Mouse (Mus musculus): ENCODE data around the gene Farp1. TPM values are rescaled to one million over a fixed set of nuclear protein-coding genes. Genes with fewer than 3 reads are reported as not detected.

Gene Farp1
- polyA plus RNA-seq, 2 experiments, result 43.3 to 78.5 TPM

DNA sequence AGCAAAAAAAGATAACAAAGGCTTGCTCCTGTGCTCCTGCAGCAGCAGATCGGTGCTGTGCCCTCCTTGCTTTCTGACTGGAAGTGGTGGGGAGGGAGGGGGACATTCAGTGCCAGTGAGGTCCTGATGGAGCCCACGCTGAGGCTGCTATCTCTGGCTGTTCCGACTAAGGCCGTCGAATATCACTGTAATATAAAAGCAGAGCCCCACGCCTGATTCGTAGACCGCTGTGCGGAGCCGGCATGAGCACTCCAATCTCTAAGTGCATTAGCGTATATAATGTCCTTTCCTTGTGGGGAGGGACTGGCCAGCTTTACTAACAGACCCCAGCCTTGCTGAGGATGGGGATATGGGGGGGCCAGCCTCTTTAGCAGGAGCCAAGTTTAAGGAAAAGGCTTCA, 224.3 kb downstream of the Farp1 start:
- DNase-seq (ENCODE audit: low spot score) (no peak), ATAC-seq (ENCODE audit: low FRiP score, low read depth) (no peak)
- TF ChIP-seq POLR2A (IDR thresholded peaks at IDR 0.05; ENCODE audit: borderline replicate concordance, extremely low read depth, insufficient read depth, insufficient read length), result no peak
- peaks cover 89% of the 10 kb centered on the region for H3K36me3 ChIP-seq (ENCODE audit: control insufficient read depth, insufficient read depth, low read length)
- no peak overlapping the region for H3K9ac ChIP-seq (ENCODE audit: low read depth, low read length, severe bottlenecking)
- H3K27me3 ChIP-seq (ENCODE audit: control insufficient read depth, insufficient read depth, low read length), result no peaks in the 10 kb centered on the region
- H3K9me3 ChIP-seq (ENCODE audit: control insufficient read depth, low read length), result no peaks in the 10 kb centered on the region
- no peak overlapping the region for H3K4me3 ChIP-seq (replicated peaks; ENCODE audit: low read length)
- H3K4me1 ChIP-seq (ENCODE audit: control insufficient read depth, insufficient read depth, low read length), result no peaks in the 10 kb centered on the region
- WGBS, result 83% methylated on average over 11 of the region's 11 CpGs
- H3K27ac ChIP-seq (replicated peaks; ENCODE audit: low read depth, low read length), result no peak overlapping the region
- no peak overlapping the region for H3K4me2 ChIP-seq (replicated peaks; ENCODE audit: low read depth, low read length, severe bottlenecking)

- DNase-seq (ENCODE audit: low spot score) (peak; percentile 74), ATAC-seq (ENCODE audit: low FRiP score, low read depth) (peak; percentile 51; the same call in 1 of the 2 replicates)
- H3K27me3 ChIP-seq (ENCODE audit: control insufficient read depth, insufficient read depth, low read length), result no peaks in the 10 kb centered on the region
- H3K9me3 ChIP-seq (ENCODE audit: control insufficient read depth, low read length), result no peaks in the 10 kb centered on the region
- H3K36me3 ChIP-seq (ENCODE audit: control insufficient read depth, insufficient read depth, low read length), result peaks cover 88% of the 10 kb centered on the region
- H3K4me3 ChIP-seq (replicated peaks; ENCODE audit: low read length), result no peak overlapping the region
- H3K9ac ChIP-seq (ENCODE audit: low read depth, low read length, severe bottlenecking), result no peak overlapping the region
- no peaks in the 10 kb centered on the region for H3K4me1 ChIP-seq (ENCODE audit: control insufficient read depth, insufficient read depth, low read length)
- H3K4me2 ChIP-seq (replicated peaks; ENCODE audit: low read depth, low read length, severe bottlenecking), result no peak overlapping the region
- WGBS, result 62% methylated on average over 7 of the region's 7 CpGs
- no peak for TF ChIP-seq POLR2A (IDR thresholded peaks at IDR 0.05; ENCODE audit: borderline replicate concordance, extremely low read depth, insufficient read depth, insufficient read length)
- no peak overlapping the region for H3K27ac ChIP-seq (replicated peaks; ENCODE audit: low read depth, low read length)
These were observed 224.8 kb downstream of the Farp1 start for GRCm38 (mm10) chr14:121259789-121260188.

GRCm38 (mm10) chr14:121261229-121261879, 226.4 kb downstream of the Farp1 start:
- Histone ChIP-seq H3K4me1 (ENCODE audit: control insufficient read depth, insufficient read depth, low read length) (no peaks in the 10 kb centered on the region), H3K9me3 (ENCODE audit: control insufficient read depth, low read length) (no peaks in the 10 kb centered on the region), H3K27ac (replicated peaks; ENCODE audit: low read depth, low read length) (no peak overlapping the region), H3K9ac (ENCODE audit: low read depth, low read length, severe bottlenecking) (no peak overlapping the region), H3K27me3 (ENCODE audit: control insufficient read depth, insufficient read depth, low read length) (no peaks in the 10 kb centered on the region), H3K36me3 (ENCODE audit: control insufficient read depth, insufficient read depth, low read length) (peaks cover 88% of the 10 kb centered on the region), H3K4me2 (replicated peaks; ENCODE audit: low read depth, low read length, severe bottlenecking) (no peak overlapping the region), H3K4me3 (replicated peaks; ENCODE audit: low read length) (no peak overlapping the region)
- ATAC-seq (ENCODE audit: low FRiP score, low read depth) (no peak), DNase-seq (ENCODE audit: low spot score) (no peak)
- 81% methylated on average over 5 of the region's 5 CpGs for WGBS
- TF ChIP-seq POLR2A (IDR thresholded peaks at IDR 0.05; ENCODE audit: borderline replicate concordance, extremely low read depth, insufficient read depth, insufficient read length), result no peak

DNA sequence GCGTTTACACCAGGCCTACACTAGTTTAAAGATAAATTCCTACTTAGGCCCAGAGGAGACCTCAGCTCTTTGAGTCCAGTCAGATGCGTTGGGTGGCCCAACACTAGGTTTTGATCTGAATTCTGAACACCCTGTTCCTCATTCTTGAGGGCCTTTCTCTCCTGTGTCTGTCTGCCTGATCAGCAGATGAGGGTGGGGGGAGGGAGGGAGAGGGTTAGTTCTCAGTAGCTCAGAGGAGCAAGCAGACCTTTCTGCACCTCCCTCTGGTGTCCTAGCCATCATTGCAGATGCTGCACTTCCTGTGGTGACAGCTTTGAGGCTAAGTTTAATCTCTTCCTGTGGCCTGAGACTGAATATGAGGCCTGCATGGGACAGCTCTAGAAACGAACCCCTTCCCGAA, 227.6 kb downstream of the Farp1 start:
- Histone ChIP-seq H3K27me3 (ENCODE audit: control insufficient read depth, insufficient read depth, low read length) (no peaks in the 10 kb centered on the region), H3K4me2 (replicated peaks; ENCODE audit: low read depth, low read length, severe bottlenecking) (no peak overlapping the region), H3K36me3 (ENCODE audit: control insufficient read depth, insufficient read depth, low read length) (peaks cover 88% of the 10 kb centered on the region), H3K9me3 (ENCODE audit: control insufficient read depth, low read length) (no peaks in the 10 kb centered on the region), H3K9ac (ENCODE audit: low read depth, low read length, severe bottlenecking) (no peak overlapping the region), H3K4me1 (ENCODE audit: control insufficient read depth, insufficient read depth, low read length) (no peaks in the 10 kb centered on the region), H3K4me3 (replicated peaks; ENCODE audit: low read length) (no peak overlapping the region), H3K27ac (replicated peaks; ENCODE audit: low read depth, low read length) (no peak overlapping the region)
- ATAC-seq (ENCODE audit: low FRiP score, low read depth) (no peak), DNase-seq (ENCODE audit: low spot score) (no peak)
- no peak for TF ChIP-seq POLR2A (IDR thresholded peaks at IDR 0.05; ENCODE audit: borderline replicate concordance, extremely low read depth, insufficient read depth, insufficient read length)
- 71% methylated on average over 4 of the region's 4 CpGs for WGBS

DNA sequence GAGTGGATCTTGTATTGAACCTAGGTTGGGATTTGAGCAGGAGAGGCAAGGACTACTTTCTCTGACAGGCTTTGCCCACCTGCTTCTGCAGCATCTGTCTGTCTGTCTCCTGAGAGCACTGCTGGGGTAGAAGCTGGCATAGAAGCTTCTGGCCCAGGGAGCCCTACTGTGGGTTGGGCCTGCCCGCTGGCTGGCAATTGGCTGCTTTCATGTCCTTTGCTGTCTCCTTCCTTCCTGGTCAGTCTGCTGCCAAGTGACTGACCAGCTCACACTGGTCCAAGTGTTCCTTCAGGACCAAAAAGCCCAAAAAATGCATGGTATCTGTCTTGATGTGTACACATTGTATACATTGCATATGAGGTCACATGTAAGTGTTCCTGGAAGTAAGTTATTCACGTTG, 228.9 kb downstream of the Farp1 start:
- Histone ChIP-seq H3K4me3 (replicated peaks; ENCODE audit: low read length) (no peak overlapping the region), H3K36me3 (ENCODE audit: control insufficient read depth, insufficient read depth, low read length) (peaks cover 85% of the 10 kb centered on the region), H3K4me1 (ENCODE audit: control insufficient read depth, insufficient read depth, low read length) (no peaks in the 10 kb centered on the region), H3K27ac (replicated peaks; ENCODE audit: low read depth, low read length) (no peak overlapping the region), H3K9ac (ENCODE audit: low read depth, low read length, severe bottlenecking) (no peak overlapping the region), H3K4me2 (replicated peaks; ENCODE audit: low read depth, low read length, severe bottlenecking) (no peak overlapping the region), H3K9me3 (ENCODE audit: control insufficient read depth, low read length) (no peaks in the 10 kb centered on the region), H3K27me3 (ENCODE audit: control insufficient read depth, insufficient read depth, low read length) (no peaks in the 10 kb centered on the region)
- DNase-seq (ENCODE audit: low spot score) (no peak), ATAC-seq (ENCODE audit: low FRiP score, low read depth) (no peak)
- TF ChIP-seq POLR2A (IDR thresholded peaks at IDR 0.05; ENCODE audit: borderline replicate concordance, extremely low read depth, insufficient read depth, insufficient read length), result no peak
- 77% methylated on average over 2 of the region's 2 CpGs for WGBS

Measured in limb, embryonic 14.5 days (tissue).